Mouse (Mus musculus): ENCODE results near the gene Eif4enif1. TPM values are rescaled to one million over a fixed set of nuclear protein-coding genes. Genes with fewer than 3 reads are reported as not detected.

Gene Eif4enif1
- total and polyA plus RNA-seq, 3 experiments: 52.7 to 139 (median 121) TPM

GRCm38 (mm10) chr11:3233704-3234103, 31.5 kb downstream of the Eif4enif1 start:
- TF ChIP-seq POLR2AphosphoS5 (IDR thresholded peaks at IDR 0.05; ENCODE audit: insufficient replicate concordance, low read depth, low read length): no peak
- TF ChIP-seq GATA2 (IDR thresholded peaks at IDR 0.05; ENCODE audit: borderline replicate concordance, low read depth, low read length): no peak
- no peak for TF ChIP-seq GATA1 (IDR thresholded peaks at IDR 0.05; ENCODE audit: borderline replicate concordance, low read length)
- no peak for TF ChIP-seq CTCF (IDR thresholded peaks at IDR 0.05; ENCODE audit: low read depth, low read length)
- TF ChIP-seq TAL1 (conservative IDR thresholded peaks at IDR 0.05; ENCODE audit: low read depth, low read length): no peak
- H3K36me3 ChIP-seq (replicated peaks): peaks cover 97% of the 10 kb centered on the region

DNA sequence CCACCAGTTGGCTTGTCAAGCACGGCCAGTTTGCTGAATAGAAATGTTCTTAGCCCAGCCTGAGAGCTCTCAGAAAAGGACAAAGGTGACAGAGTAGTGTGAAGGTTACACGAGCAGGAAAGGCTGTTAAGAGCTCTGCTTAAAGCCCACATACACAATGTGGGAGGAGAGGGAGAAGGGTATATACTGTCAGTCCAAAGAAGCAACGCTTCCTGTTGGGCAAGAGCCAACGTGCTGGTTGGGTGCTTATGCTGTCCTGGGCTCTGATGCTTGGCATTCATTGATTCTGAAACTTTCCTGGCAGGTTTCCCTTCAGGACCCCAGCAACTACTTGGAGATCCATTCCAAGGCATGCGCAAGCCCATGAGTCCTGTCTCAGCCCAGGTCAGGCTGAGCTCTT, 33.1 kb downstream of the Eif4enif1 start:
- no peak for ATAC-seq (ENCODE audit: extremely low read depth, insufficient number of reproducible peaks, low FRiP score, poor library complexity, severe bottlenecking)
- DNase-seq (ENCODE audit: low spot score): no peak
- no peaks in the 10 kb centered on the region for H3K9me3 ChIP-seq (replicated peaks)
- H3K4me1 ChIP-seq (ENCODE audit: insufficient read depth, low read depth, low read length): peaks cover 6% of the 10 kb centered on the region
- H3K4me3 ChIP-seq (ENCODE audit: low read depth, low read length): no peak overlapping the region
- H3K36me3 ChIP-seq (replicated peaks): peaks cover 95% of the 10 kb centered on the region
- TF ChIP-seq GATA1 (IDR thresholded peaks at IDR 0.05; ENCODE audit: borderline replicate concordance, low read length) (no peak), GATA2 (IDR thresholded peaks at IDR 0.05; ENCODE audit: borderline replicate concordance, low read depth, low read length) (no peak), CTCF (IDR thresholded peaks at IDR 0.05; ENCODE audit: low read depth, low read length) (no peak), POLR2AphosphoS5 (IDR thresholded peaks at IDR 0.05; ENCODE audit: insufficient replicate concordance, low read depth, low read length) (no peak), TAL1 (conservative IDR thresholded peaks at IDR 0.05; ENCODE audit: low read depth, low read length) (no peak)
- H3K27me3 ChIP-seq (ENCODE audit: insufficient read depth, low read length): no peaks in the 10 kb centered on the region

More at GRCm38 (mm10) chr11:3233704-3234103, 31.5 kb downstream of the Eif4enif1 start:
- Histone ChIP-seq H3K4me1 (ENCODE audit: insufficient read depth, low read depth, low read length) (peaks cover 6% of the 10 kb centered on the region), H3K4me3 (ENCODE audit: low read depth, low read length) (no peak overlapping the region), H3K27me3 (ENCODE audit: insufficient read depth, low read length) (no peaks in the 10 kb centered on the region), H3K9me3 (replicated peaks) (no peaks in the 10 kb centered on the region)
- no peak for DNase-seq (ENCODE audit: low spot score)
- no peak for ATAC-seq (ENCODE audit: extremely low read depth, insufficient number of reproducible peaks, low FRiP score, poor library complexity, severe bottlenecking)

- no peak overlapping the region for H3K4me3 ChIP-seq (ENCODE audit: low read depth, low read length)
- peaks cover 3% of the 10 kb centered on the region; the same call in 1 of the 2 replicates for H3K9me3 ChIP-seq (replicated peaks)
- no peaks in the 10 kb centered on the region for H3K27me3 ChIP-seq (ENCODE audit: insufficient read depth, low read length)
- DNase-seq (ENCODE audit: low spot score): no peak
- TF ChIP-seq TAL1 (conservative IDR thresholded peaks at IDR 0.05; ENCODE audit: low read depth, low read length) (no peak), GATA1 (IDR thresholded peaks at IDR 0.05; ENCODE audit: borderline replicate concordance, low read length) (no peak), CTCF (IDR thresholded peaks at IDR 0.05; ENCODE audit: low read depth, low read length) (no peak), GATA2 (IDR thresholded peaks at IDR 0.05; ENCODE audit: borderline replicate concordance, low read depth, low read length) (no peak), POLR2AphosphoS5 (IDR thresholded peaks at IDR 0.05; ENCODE audit: insufficient replicate concordance, low read depth, low read length) (no peak)
- H3K36me3 ChIP-seq (replicated peaks): peaks cover 95% of the 10 kb centered on the region
- no peak for ATAC-seq (ENCODE audit: extremely low read depth, insufficient number of reproducible peaks, low FRiP score, poor library complexity, severe bottlenecking)
- peaks cover 9% of the 10 kb centered on the region; the same call in 1 of the 2 replicates for H3K4me1 ChIP-seq (ENCODE audit: insufficient read depth, low read depth, low read length)
Observed at GRCm38 (mm10) chr11:3242395-3242794, 40.2 kb downstream of the Eif4enif1 start.

DNA sequence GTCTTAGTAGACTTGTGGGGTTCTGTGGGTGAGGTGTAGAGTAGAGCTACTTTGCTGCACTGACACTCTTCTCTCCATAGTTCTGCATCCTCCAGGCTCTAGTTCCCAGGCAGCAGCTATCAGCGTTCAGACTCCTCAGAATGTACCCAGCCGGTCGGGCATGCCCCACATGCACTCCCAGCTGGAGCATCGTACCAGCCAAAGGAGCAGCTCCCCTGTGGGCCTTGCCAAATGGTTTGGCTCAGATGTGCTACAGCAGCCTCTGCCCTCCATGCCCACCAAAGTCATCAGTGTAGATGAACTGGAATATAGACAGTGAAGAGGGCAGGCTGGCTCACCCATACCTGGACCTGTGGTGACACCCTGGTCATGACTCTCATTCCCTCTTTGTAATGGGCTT, 41.6 kb downstream of the Eif4enif1 start:
- no peak overlapping the region for H3K4me3 ChIP-seq (ENCODE audit: low read depth, low read length)
- ATAC-seq (ENCODE audit: extremely low read depth, insufficient number of reproducible peaks, low FRiP score, poor library complexity, severe bottlenecking) (no peak), DNase-seq (ENCODE audit: low spot score) (no peak)
- TF ChIP-seq GATA1 (IDR thresholded peaks at IDR 0.05; ENCODE audit: borderline replicate concordance, low read length) (no peak), TAL1 (conservative IDR thresholded peaks at IDR 0.05; ENCODE audit: low read depth, low read length) (no peak), CTCF (IDR thresholded peaks at IDR 0.05; ENCODE audit: low read depth, low read length) (no peak), GATA2 (IDR thresholded peaks at IDR 0.05; ENCODE audit: borderline replicate concordance, low read depth, low read length) (no peak), POLR2AphosphoS5 (IDR thresholded peaks at IDR 0.05; ENCODE audit: insufficient replicate concordance, low read depth, low read length) (no peak)
- H3K36me3 ChIP-seq (replicated peaks): peaks cover 95% of the 10 kb centered on the region
- H3K27me3 ChIP-seq (ENCODE audit: insufficient read depth, low read length): no peaks in the 10 kb centered on the region
- peaks cover 3% of the 10 kb centered on the region; the same call in 1 of the 2 replicates for H3K9me3 ChIP-seq (replicated peaks)
- H3K4me1 ChIP-seq (ENCODE audit: insufficient read depth, low read depth, low read length): peaks cover 9% of the 10 kb centered on the region; the same call in 1 of the 2 replicates

- H3K9me3 ChIP-seq (replicated peaks): no peaks in the 10 kb centered on the region
- no peaks in the 10 kb centered on the region for H3K27me3 ChIP-seq (ENCODE audit: insufficient read depth, low read length)
- peaks cover 96% of the 10 kb centered on the region for H3K36me3 ChIP-seq (replicated peaks)
- H3K4me3 ChIP-seq (ENCODE audit: low read depth, low read length): no peak overlapping the region
- ATAC-seq (ENCODE audit: extremely low read depth, insufficient number of reproducible peaks, low FRiP score, poor library complexity, severe bottlenecking) (no peak), DNase-seq (ENCODE audit: low spot score) (no peak)
- H3K4me1 ChIP-seq (ENCODE audit: insufficient read depth, low read depth, low read length): peaks cover 11% of the 10 kb centered on the region; the same call in 1 of the 2 replicates
- TF ChIP-seq CTCF (IDR thresholded peaks at IDR 0.05; ENCODE audit: low read depth, low read length) (no peak), GATA2 (IDR thresholded peaks at IDR 0.05; ENCODE audit: borderline replicate concordance, low read depth, low read length) (no peak), TAL1 (conservative IDR thresholded peaks at IDR 0.05; ENCODE audit: low read depth, low read length) (no peak), GATA1 (IDR thresholded peaks at IDR 0.05; ENCODE audit: borderline replicate concordance, low read length) (no peak), POLR2AphosphoS5 (IDR thresholded peaks at IDR 0.05; ENCODE audit: insufficient replicate concordance, low read depth, low read length) (no peak)
Observed at GRCm38 (mm10) chr11:3247387-3247786, 45.2 kb downstream of the Eif4enif1 start.

DNA sequence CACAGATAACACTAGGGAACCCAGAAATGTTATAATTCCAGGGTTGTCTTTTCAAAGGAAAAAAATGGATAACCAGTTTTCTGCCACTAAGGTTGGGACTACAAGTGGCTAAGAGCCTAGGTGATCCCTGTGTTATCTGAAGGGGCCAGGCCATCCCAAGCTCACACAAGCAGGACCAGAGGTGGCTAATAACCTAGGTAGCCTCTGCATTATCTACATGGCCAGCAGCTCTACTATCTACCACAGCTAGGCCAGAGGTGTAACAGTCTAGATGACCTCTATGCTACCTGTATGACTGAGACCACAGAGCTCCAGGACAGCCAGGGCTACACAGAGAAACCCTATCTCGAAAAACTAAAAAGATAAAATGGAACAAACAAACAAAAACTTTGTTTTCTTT, 57.3 kb downstream of the Eif4enif1 start:
- no peak for DNase-seq (ENCODE audit: low spot score)
- H3K9me3 ChIP-seq (replicated peaks): no peaks in the 10 kb centered on the region
- no peak for TF ChIP-seq GATA1 (IDR thresholded peaks at IDR 0.05; ENCODE audit: borderline replicate concordance, low read length)

More for the DNA sequence above, 57.3 kb downstream of the Eif4enif1 start:
- Histone ChIP-seq H3K4me3 (ENCODE audit: low read depth, low read length) (no peak overlapping the region), H3K27me3 (ENCODE audit: insufficient read depth, low read length) (no peaks in the 10 kb centered on the region), H3K4me1 (ENCODE audit: insufficient read depth, low read depth, low read length) (peaks cover 20% of the 10 kb centered on the region), H3K36me3 (replicated peaks) (peaks cover 91% of the 10 kb centered on the region)
- no peak for ATAC-seq (ENCODE audit: extremely low read depth, insufficient number of reproducible peaks, low FRiP score, poor library complexity, severe bottlenecking)

Measured in G1E (cell line).